Mouse (Mus musculus) kidney, embryonic 14.5 days (tissue): ENCODE data around the gene Kcnma1. TPM values are rescaled to one million over a fixed set of nuclear protein-coding genes. Genes with fewer than 3 reads are reported as not detected.

ENCODE experiments used
- ATAC-seq: fragments of 200-750 bp; cut with Nextera tagmentation; 2 replicates; pipeline ENCODE4 v1.8.0; 2017; ENCODE audit warnings: moderate number of reproducible peaks, mild to moderate bottlenecking, moderate TSS enrichment, moderate library complexity; ENCODE audit not compliant: low FRiP score, low TSS enrichment
- H3K27ac ChIP-seq: fragments of 300-500 bp; sonication (generic); 2 replicates; pipeline ENCODE4 v1.5.1; 2014; ENCODE audit warnings: low read depth, mild to moderate bottlenecking, low read length, moderate library complexity, mixed read lengths
- H3K27me3 ChIP-seq: fragments of 300-500 bp; sonication (generic); 2 replicates; pipeline ENCODE4 v1.6.1; 2014; ENCODE audit warnings: mild to moderate bottlenecking, low read length; ENCODE audit not compliant: control insufficient read depth, insufficient read depth
- H3K36me3 ChIP-seq: fragments of 300-500 bp; sonication (generic); 2 replicates; pipeline ENCODE4 v1.6.1; 2014; ENCODE audit warnings: low read length, mixed read lengths; ENCODE audit not compliant: control insufficient read depth, insufficient read depth
- H3K4me1 ChIP-seq: fragments of 300-500 bp; sonication (generic); 2 replicates; pipeline ENCODE4 v1.6.1; 2014; ENCODE audit warnings: low read length, mixed read lengths; ENCODE audit not compliant: control insufficient read depth, insufficient read depth
- H3K4me2 ChIP-seq: fragments of 300-500 bp; sonication (generic); replicated peaks from 2 replicates; pipeline ENCODE4 v1.6.1; 2014; ENCODE audit warnings: low read depth, mild to moderate bottlenecking, low read length
- H3K4me3 ChIP-seq: fragments of 300-500 bp; sonication (generic); 2 replicates; pipeline ENCODE4 v1.5.1; 2014; ENCODE audit warnings: mild to moderate bottlenecking, low read length
- H3K9ac ChIP-seq: fragments of 300-500 bp; sonication (generic); 2 replicates; pipeline ENCODE4 v1.6.1; 2014; ENCODE audit warnings: low read depth, mild to moderate bottlenecking, low read length, moderate library complexity
- H3K9me3 ChIP-seq: fragments of 300-500 bp; sonication (generic); 2 replicates; pipeline ENCODE4 v1.6.1; 2016; ENCODE audit warnings: low read length; ENCODE audit not compliant: control insufficient read depth
- WGBS: fragments of 180-500 bp; shearing (Covaris S2); extraction: QIAGEN DNeasy Blood & Tissue Kit; methylation state at CpG from one replicate; pipeline ENCODE4 v1.1.7; 2014; 5-methylcytosine and 5-hydroxymethylcytosine counted together
- polyA plus RNA-seq: library from polyadenylated mRNA; unstranded; fragments of >200 nt; fragmentation: Nextera tagmentation; extraction: Ambion mirVana; gene quantifications from 2 replicates; pipeline ENCODE4 v1.2.1, GENCODE M21; 2014

Gene Kcnma1
- polyA plus RNA-seq, 1 experiment from 2014 or later: 1.5 TPM

- Histone ChIP-seq H3K4me2 (no peak overlapping the region), H3K9ac (no peak overlapping the region), H3K36me3 (no peaks in the 10 kb centered on the region), H3K4me3 (no peak overlapping the region), H3K4me1 (no peaks in the 10 kb centered on the region), H3K27me3 (no peaks in the 10 kb centered on the region), H3K27ac (no peak overlapping the region), H3K9me3 (no peaks in the 10 kb centered on the region)
- ATAC-seq: no peak
- 68% methylated on average over 2 of the region's 2 CpGs for WGBS
Measured at GRCm38 (mm10) chr14:23874545-23874944, 139.7 kb downstream of the Kcnma1 start.

- Histone ChIP-seq H3K9me3 (no peaks in the 10 kb centered on the region), H3K36me3 (no peaks in the 10 kb centered on the region), H3K4me2 (no peak overlapping the region), H3K9ac (no peak overlapping the region), H3K4me1 (no peaks in the 10 kb centered on the region), H3K4me3 (no peak overlapping the region), H3K27me3 (no peaks in the 10 kb centered on the region), H3K27ac (no peak overlapping the region)
- no peak for ATAC-seq
- 89% methylated on average over 4 of the region's 4 CpGs for WGBS
Measured at GRCm38 (mm10) chr14:23857034-23857433, 157.3 kb downstream of the Kcnma1 start.

- H3K4me1 ChIP-seq: no peaks in the 10 kb centered on the region
- no peak for ATAC-seq
Measured at GRCm38 (mm10) chr14:23854946-23855345, 159.3 kb downstream of the Kcnma1 start.

GRCm38 (mm10) chr14:23848529-23849141, 165.7 kb downstream of the Kcnma1 start:
- no peak overlapping the region for H3K27ac ChIP-seq
- no peak overlapping the region for H3K4me2 ChIP-seq
- peak; percentile 68; the same call in 1 of the 2 replicates for ATAC-seq
- no peak overlapping the region for H3K9ac ChIP-seq
- no peaks in the 10 kb centered on the region for H3K9me3 ChIP-seq
- H3K4me1 ChIP-seq: peaks cover 4% of the 10 kb centered on the region; the same call in 1 of the 2 replicates
- 13% methylated on average over 6 of the region's 6 CpGs for WGBS
- H3K36me3 ChIP-seq: no peaks in the 10 kb centered on the region
- H3K27me3 ChIP-seq: no peaks in the 10 kb centered on the region
- H3K4me3 ChIP-seq: no peak overlapping the region

More at GRCm38 (mm10) chr14:23854946-23855345, 159.3 kb downstream of the Kcnma1 start:
- H3K27ac ChIP-seq: no peak overlapping the region
- no peaks in the 10 kb centered on the region for H3K27me3 ChIP-seq
- no peak overlapping the region for H3K4me3 ChIP-seq
- H3K36me3 ChIP-seq: no peaks in the 10 kb centered on the region
- WGBS: 49% methylated on average over 2 of the region's 2 CpGs
- H3K9ac ChIP-seq: no peak overlapping the region
- H3K9me3 ChIP-seq: no peaks in the 10 kb centered on the region
- no peak overlapping the region for H3K4me2 ChIP-seq

GRCm38 (mm10) chr14:23846706-23847105, 167.6 kb downstream of the Kcnma1 start:
- Histone ChIP-seq H3K4me3 (no peak overlapping the region), H3K9me3 (no peaks in the 10 kb centered on the region), H3K27ac (no peak overlapping the region), H3K27me3 (no peaks in the 10 kb centered on the region), H3K4me1 (peaks cover 4% of the 10 kb centered on the region; the same call in 1 of the 2 replicates), H3K36me3 (no peaks in the 10 kb centered on the region), H3K9ac (no peak overlapping the region), H3K4me2 (no peak overlapping the region)
- no peak for ATAC-seq
- WGBS: 96% methylated on average over 4 of the region's 4 CpGs

GRCm38 (mm10) chr14:23842025-23842424, 172.3 kb downstream of the Kcnma1 start:
- WGBS: 83% methylated on average over 3 of the region's 3 CpGs
- no peak overlapping the region for H3K9ac ChIP-seq
- H3K27ac ChIP-seq: no peak overlapping the region
- H3K4me3 ChIP-seq: no peak overlapping the region
- H3K4me1 ChIP-seq: no peaks in the 10 kb centered on the region
- no peak overlapping the region for H3K4me2 ChIP-seq
- no peaks in the 10 kb centered on the region for H3K9me3 ChIP-seq
- ATAC-seq: no peak
- no peaks in the 10 kb centered on the region for H3K27me3 ChIP-seq
- H3K36me3 ChIP-seq: no peaks in the 10 kb centered on the region

- H3K4me1 ChIP-seq: peaks cover 18% of the 10 kb centered on the region
- H3K4me2 ChIP-seq: no peak overlapping the region
- H3K36me3 ChIP-seq: no peaks in the 10 kb centered on the region
- H3K27ac ChIP-seq: no peak overlapping the region
- no peaks in the 10 kb centered on the region for H3K27me3 ChIP-seq
- no peak for ATAC-seq
- H3K4me3 ChIP-seq: no peak overlapping the region
- no peak overlapping the region for H3K9ac ChIP-seq
- WGBS: 40% methylated on average over 5 of the region's 5 CpGs
- H3K9me3 ChIP-seq: no peaks in the 10 kb centered on the region
Measured at GRCm38 (mm10) chr14:23839613-23840012, 174.7 kb downstream of the Kcnma1 start.

- Histone ChIP-seq H3K36me3 (no peaks in the 10 kb centered on the region), H3K4me1 (peaks cover 25% of the 10 kb centered on the region), H3K9ac (no peak overlapping the region), H3K9me3 (no peaks in the 10 kb centered on the region), H3K27ac (no peak overlapping the region), H3K27me3 (no peaks in the 10 kb centered on the region), H3K4me3 (no peak overlapping the region), H3K4me2 (no peak overlapping the region)
- 24% methylated on average over 10 of the region's 10 CpGs for WGBS
- peak; percentile 79 for ATAC-seq
Measured at GRCm38 (mm10) chr14:23835387-23836111, 178.7 kb downstream of the Kcnma1 start.

GRCm38 (mm10) chr14:23831284-23831683, 183.0 kb downstream of the Kcnma1 start:
- Histone ChIP-seq H3K27me3 (no peaks in the 10 kb centered on the region), H3K4me1 (peaks cover 19% of the 10 kb centered on the region), H3K9ac (no peak overlapping the region), H3K4me2 (no peak overlapping the region), H3K27ac (no peak overlapping the region), H3K36me3 (no peaks in the 10 kb centered on the region), H3K9me3 (no peaks in the 10 kb centered on the region), H3K4me3 (no peak overlapping the region)
- ATAC-seq: peak; percentile 22; the same call in 1 of the 2 replicates
- 19% methylated on average over 5 of the region's 5 CpGs for WGBS
